Mouse (Mus musculus) intestine, postnatal 0 days (tissue): ENCODE data around the gene Gnb3. TPM values are rescaled to one million over a fixed set of nuclear protein-coding genes. Genes with fewer than 3 reads are reported as not detected.

ENCODE experiments used
- ATAC-seq: fragments of 200-750 bp; cut with Nextera tagmentation; 2 replicates; pipeline ENCODE4 v1.8.0; 2017; ENCODE audit warnings: mild to moderate bottlenecking, moderate TSS enrichment, moderate library complexity
- H3K27ac ChIP-seq: fragments of 300-500 bp; sonication (generic); 2 replicates; pipeline ENCODE4 v1.5.1; 2014; ENCODE audit warnings: mild to moderate bottlenecking, low read depth, low read length, moderate library complexity
- H3K27me3 ChIP-seq: fragments of 300-500 bp; sonication (generic); replicated peaks from 2 replicates; pipeline ENCODE4 v1.6.1; 2014; ENCODE audit warnings: low read length, mixed read lengths; ENCODE audit not compliant: control insufficient read depth, insufficient read depth
- H3K36me3 ChIP-seq: fragments of 300-500 bp; sonication (generic); 2 replicates; pipeline ENCODE4 v1.6.1; 2014; ENCODE audit warnings: mild to moderate bottlenecking, moderate library complexity; ENCODE audit not compliant: control insufficient read depth, insufficient read depth
- H3K4me1 ChIP-seq: fragments of 300-500 bp; sonication (generic); replicated peaks from 2 replicates; pipeline ENCODE4 v1.6.1; 2014; ENCODE audit warnings: antibody characterized with exemption, low read length, mixed read lengths; ENCODE audit not compliant: control insufficient read depth, insufficient read depth
- H3K4me2 ChIP-seq: fragments of 300-500 bp; sonication (generic); replicated peaks from 2 replicates; pipeline ENCODE4 v1.6.1; 2014; ENCODE audit warnings: low read depth, mild to moderate bottlenecking, moderate library complexity
- H3K4me3 ChIP-seq: fragments of 300-500 bp; sonication (generic); 2 replicates; pipeline ENCODE4 v1.5.1; 2014; ENCODE audit warnings: low read depth, low read length
- H3K9ac ChIP-seq: fragments of 300-500 bp; sonication (generic); 2 replicates; pipeline ENCODE4 v1.6.1; 2014; ENCODE audit warnings: mild to moderate bottlenecking, low read depth, low read length
- H3K9me3 ChIP-seq: fragments of 300-500 bp; sonication (generic); 2 replicates; pipeline ENCODE4 v1.6.1; 2016; ENCODE audit warnings: mixed run types; ENCODE audit not compliant: control insufficient read depth
- CTCF ChIP-seq: sonication (generic); IDR thresholded peaks from 2 replicates; pipeline ENCODE4 v1.5.1; 2016; ENCODE audit warnings: low read depth, mild to moderate bottlenecking, control low read depth, antibody characterized with exemption, moderate library complexity
- WGBS: fragments of 180-500 bp; shearing (Covaris S2); extraction: QIAGEN DNeasy Blood & Tissue Kit; methylation state at CpG from one replicate; pipeline ENCODE4 v1.1.7; 2014; 5-methylcytosine and 5-hydroxymethylcytosine counted together
- polyA plus RNA-seq: library from polyadenylated mRNA; unstranded; fragments of >200 nt; fragmentation: Nextera tagmentation; extraction: Ambion mirVana; gene quantifications from 2 replicates; pipeline ENCODE4 v1.2.1, GENCODE M21; 2015

Gene Gnb3
- polyA plus RNA-seq, 1 experiment from 2014 or later: 0.42 TPM

DNA sequence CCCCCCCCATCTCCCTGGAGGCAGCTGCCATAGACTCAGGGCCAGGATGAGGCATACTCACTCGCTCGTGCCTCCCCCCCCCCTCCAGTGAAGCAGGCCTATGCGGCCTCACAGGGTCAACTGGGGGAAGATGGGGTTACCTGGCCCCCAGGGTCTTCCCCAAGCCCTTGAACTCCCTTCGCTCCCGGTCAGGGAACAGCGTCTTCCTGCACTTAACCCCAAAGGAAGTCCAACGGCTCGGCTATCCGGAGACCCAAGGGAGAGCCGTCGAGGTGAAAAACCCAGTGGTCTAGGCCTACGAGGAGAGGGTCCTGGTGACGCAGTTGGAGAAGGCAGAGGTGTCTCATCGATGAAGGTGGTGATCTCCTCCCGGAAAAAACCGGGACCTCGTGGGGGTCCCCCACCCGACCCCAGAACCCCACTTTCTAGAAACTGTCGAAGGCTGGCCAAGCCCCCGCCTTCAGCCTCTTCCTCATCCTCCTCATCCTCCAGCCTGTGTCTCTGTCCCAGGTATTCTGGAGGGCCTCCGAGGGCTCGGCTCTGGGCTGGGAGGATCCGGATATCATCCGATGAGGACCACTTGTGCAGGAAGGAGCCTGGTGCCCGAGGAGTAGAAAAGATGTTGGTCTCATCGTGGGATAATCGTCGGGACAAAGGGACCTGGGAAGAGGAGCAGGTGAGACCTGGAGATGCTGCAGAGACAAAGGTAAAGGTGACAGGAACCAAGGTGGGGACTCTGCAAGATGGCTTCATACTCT lies 18.7 kb upstream of the Gnb3 start:
- Histone ChIP-seq H3K27ac (no peak overlapping the region), H3K9me3 (no peaks in the 10 kb centered on the region), H3K4me2 (no peak overlapping the region), H3K36me3 (no peaks in the 10 kb centered on the region), H3K27me3 (peaks cover 59% of the 10 kb centered on the region), H3K9ac (no peak overlapping the region), H3K4me1 (peaks cover 4% of the 10 kb centered on the region; the same call in 1 of the 2 replicates), H3K4me3 (no peak overlapping the region)
- no peak for ATAC-seq
- WGBS: 79% methylated on average over 28 of the region's 28 CpGs
- TF ChIP-seq CTCF: no peak

DNA sequence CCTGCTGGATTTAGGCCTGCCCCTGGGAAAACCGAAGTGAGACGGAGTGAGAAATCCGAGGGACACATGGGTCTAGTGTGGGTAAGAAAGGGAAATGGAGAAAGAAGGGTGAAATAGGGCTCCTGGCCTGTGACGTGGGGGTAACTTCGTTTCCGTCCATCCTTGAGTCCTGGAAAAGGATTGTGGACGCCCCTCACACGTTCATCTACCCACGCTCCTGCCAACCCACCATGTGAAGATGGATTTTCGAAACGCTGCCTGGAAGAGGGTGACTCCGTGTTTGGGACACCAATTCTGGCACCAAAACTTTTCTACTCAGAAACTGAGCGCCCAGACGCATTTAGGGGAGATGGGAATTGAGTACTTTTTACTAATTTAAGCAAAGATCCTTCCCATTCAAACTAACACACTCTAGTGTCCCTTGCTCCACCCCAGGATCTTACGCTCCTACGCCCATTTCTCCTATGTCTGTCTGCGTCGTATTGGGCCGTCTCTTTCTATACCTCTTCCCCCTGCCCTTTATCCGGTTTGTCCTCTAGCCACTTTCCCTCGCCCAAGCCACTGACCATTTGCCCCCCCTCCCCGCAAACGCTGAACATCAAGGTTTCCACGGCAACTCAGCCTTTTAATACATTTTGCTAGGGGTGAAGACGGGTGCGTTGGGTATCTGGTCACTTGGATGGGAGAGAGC lies 17.9 kb upstream of the Gnb3 start:
- no peaks in the 10 kb centered on the region for H3K9me3 ChIP-seq
- H3K4me2 ChIP-seq: peak overlapping the region; percentile 98
- no peak overlapping the region for H3K9ac ChIP-seq
- ATAC-seq: no peak
- no peaks in the 10 kb centered on the region for H3K36me3 ChIP-seq
- H3K27me3 ChIP-seq: peaks cover 55% of the 10 kb centered on the region
- 37% methylated on average over 26 of the region's 26 CpGs for WGBS
- peak overlapping the region; percentile 77; the same call in 1 of the 2 replicates for H3K27ac ChIP-seq
- no peaks in the 10 kb centered on the region for H3K4me1 ChIP-seq
- no peak for TF ChIP-seq CTCF
- H3K4me3 ChIP-seq: peak overlapping the region; percentile 70; the same call in 1 of the 2 replicates

DNA sequence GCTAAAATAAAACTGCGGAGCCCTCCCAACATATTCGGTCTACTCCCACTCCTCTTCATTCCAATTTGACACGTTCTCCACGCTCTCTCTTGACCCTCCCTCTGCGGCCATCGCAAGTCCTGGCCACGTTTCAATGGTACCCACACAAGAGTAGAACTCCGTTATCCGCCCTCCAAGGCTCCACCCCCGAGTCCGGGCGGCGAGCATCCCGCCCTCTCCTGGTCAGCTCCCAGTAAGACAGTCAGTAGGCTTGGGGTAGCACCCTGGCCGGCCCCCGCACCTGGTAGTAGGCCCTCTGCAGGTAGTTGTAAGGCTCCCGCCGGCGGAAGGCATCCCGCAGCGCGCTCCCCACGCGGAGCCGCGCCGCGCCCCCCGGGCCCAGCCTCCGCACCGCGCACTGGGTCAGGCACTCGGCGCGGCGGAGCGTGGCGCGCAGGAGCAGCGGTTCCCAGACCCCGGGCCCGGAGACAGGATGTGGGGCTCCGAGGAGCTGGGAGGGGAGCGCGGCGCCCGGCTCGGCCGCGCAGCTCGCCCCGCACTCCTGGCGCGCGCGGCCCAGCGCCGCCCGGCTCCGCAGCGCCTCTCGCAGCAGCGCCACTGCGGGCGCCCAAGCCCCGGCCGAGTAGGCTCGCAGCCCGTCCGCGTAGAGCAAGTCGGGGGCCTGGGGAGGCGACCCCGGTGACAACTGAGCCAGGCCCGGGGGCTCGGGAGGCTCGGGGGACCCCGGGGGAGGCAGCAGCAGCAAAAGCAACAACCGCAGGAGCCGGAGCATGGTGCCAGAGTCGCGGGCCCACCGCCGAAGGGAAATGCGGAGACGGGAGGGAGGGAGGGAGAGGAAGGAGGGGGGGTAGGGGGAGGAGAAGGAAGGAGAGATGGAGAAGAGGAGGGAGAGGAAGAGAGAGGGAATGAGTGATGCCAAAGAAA lies 17.1 kb upstream of the Gnb3 start, which contains the start of gene P3h3:
P3h3 (minus strand) TSS at position 837 of the 924 bp plus-strand sequence.
- H3K9me3 ChIP-seq: no peaks in the 10 kb centered on the region
- peak; percentile 83 for TF ChIP-seq CTCF
- WGBS: under 1% methylated on average over 64 of the region's 86 CpGs
- H3K4me3 ChIP-seq: peak within 1 kb of the TSS; percentile 70
- peak; percentile 70 for ATAC-seq
- no peaks in the 10 kb centered on the region for H3K36me3 ChIP-seq
- peaks cover 51% of the 10 kb centered on the region for H3K27me3 ChIP-seq
- H3K4me1 ChIP-seq: no peaks in the 10 kb centered on the region
- H3K27ac ChIP-seq: peak within 1 kb of the TSS; percentile 77
- peak within 1 kb of the TSS; percentile 98 for H3K4me2 ChIP-seq
- H3K9ac ChIP-seq: peak within 1 kb of the TSS; percentile 71

DNA sequence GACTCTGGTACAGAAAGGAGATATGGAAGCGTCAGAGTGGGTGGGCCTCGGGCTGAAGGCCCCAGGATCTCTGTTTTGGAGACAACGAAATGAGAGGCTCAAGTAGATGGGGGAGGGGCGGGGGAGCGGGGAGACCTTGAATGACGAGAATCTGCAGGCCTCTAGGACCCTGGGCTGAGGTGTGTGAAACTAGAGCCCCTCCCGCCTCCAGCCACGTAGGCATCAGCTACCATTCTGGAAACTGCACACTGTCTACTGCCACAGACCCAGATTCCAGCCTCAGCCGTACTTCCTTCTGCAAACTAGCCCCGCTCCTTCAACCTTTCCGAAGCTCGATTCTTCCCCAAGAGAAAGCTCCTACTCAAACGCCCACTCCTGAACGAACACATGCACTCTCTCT lies 16.2 kb upstream of the Gnb3 start:
- no peak overlapping the region for H3K27ac ChIP-seq
- no peaks in the 10 kb centered on the region for H3K36me3 ChIP-seq
- H3K4me2 ChIP-seq: peak overlapping the region; percentile 98
- no peak overlapping the region for H3K9ac ChIP-seq
- peaks cover 49% of the 10 kb centered on the region for H3K27me3 ChIP-seq
- 20% methylated on average over 14 of the region's 14 CpGs for WGBS
- no peak for ATAC-seq
- no peaks in the 10 kb centered on the region for H3K9me3 ChIP-seq
- no peaks in the 10 kb centered on the region for H3K4me1 ChIP-seq
- TF ChIP-seq CTCF: no peak
- peak overlapping the region; percentile 70; the same call in 1 of the 2 replicates for H3K4me3 ChIP-seq

DNA sequence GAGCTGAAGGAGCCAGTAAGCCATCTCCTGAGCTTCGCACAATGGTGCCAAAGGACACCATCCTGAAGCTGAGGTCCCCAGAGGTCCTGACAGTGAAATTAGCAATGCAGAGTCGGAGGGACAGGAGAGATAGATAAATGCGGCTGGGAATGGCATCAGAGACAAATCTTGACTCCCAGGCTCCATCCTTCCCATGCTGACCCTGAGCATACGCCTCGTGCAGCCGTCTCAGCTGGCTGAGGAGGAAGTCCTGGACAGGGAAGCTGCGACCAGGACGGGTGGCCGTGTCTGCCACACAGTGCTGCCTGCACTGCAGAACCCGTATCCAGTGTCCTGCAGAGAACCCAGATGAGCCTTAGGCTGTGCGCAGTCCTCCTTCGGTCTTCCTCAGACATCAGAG lies 14.6 kb upstream of the Gnb3 start:
- TF ChIP-seq CTCF: no peak
- ATAC-seq: no peak
- H3K9ac ChIP-seq: no peak overlapping the region
- H3K36me3 ChIP-seq: no peaks in the 10 kb centered on the region
- H3K9me3 ChIP-seq: no peaks in the 10 kb centered on the region
- H3K4me3 ChIP-seq: no peak overlapping the region
- no peak overlapping the region for H3K4me2 ChIP-seq
- WGBS: 70% methylated on average over 12 of the region's 12 CpGs
- peaks cover 41% of the 10 kb centered on the region for H3K27me3 ChIP-seq
- H3K4me1 ChIP-seq: no peaks in the 10 kb centered on the region
- H3K27ac ChIP-seq: no peak overlapping the region
